Mouse (Mus musculus): ENCODE measurements around the gene Cttnbp2.
A peak's percentile ranks its signal among the peaks of the same experiment; 100 is the strongest.

Cttnbp2 gene

GRCm38 (mm10) chr6:18469206-18469605 lies 45.4 kb downstream of the Cttnbp2 start:
- DNase-seq (ENCODE audit: low read depth, low spot score) = no peak

GRCm38 (mm10) chr6:18467777-18468176 lies 46.9 kb downstream of the Cttnbp2 start:
- DNase-seq (ENCODE audit: low read depth, low spot score) = no peak

- DNase-seq (ENCODE audit: low read depth, low spot score) = no peak
These were observed 48.4 kb downstream of the Cttnbp2 start for GRCm38 (mm10) chr6:18466227-18466626.

- DNase-seq (ENCODE audit: low read depth, low spot score) = no peak
These were observed 49.0 kb downstream of the Cttnbp2 start for GRCm38 (mm10) chr6:18465626-18466025.

GRCm38 (mm10) chr6:18459657-18460056 lies 55.0 kb downstream of the Cttnbp2 start:
- DNase-seq (ENCODE audit: low read depth, low spot score) = no peak

- no peak for DNase-seq (ENCODE audit: low read depth, low spot score)
These were observed 64.0 kb downstream of the Cttnbp2 start for GRCm38 (mm10) chr6:18450551-18451193.

- no peak for DNase-seq (ENCODE audit: low read depth, low spot score)
These were observed 66.6 kb downstream of the Cttnbp2 start for GRCm38 (mm10) chr6:18448078-18448477.

GRCm38 (mm10) chr6:18446917-18447316 lies 67.7 kb downstream of the Cttnbp2 start:
- no peak for DNase-seq (ENCODE audit: low read depth, low spot score)

- no peak for DNase-seq (ENCODE audit: low read depth, low spot score)
These were observed 68.3 kb downstream of the Cttnbp2 start for GRCm38 (mm10) chr6:18446359-18446758.

- peak; percentile 24 for DNase-seq (ENCODE audit: low read depth, low spot score)
These were observed 68.9 kb downstream of the Cttnbp2 start for GRCm38 (mm10) chr6:18445747-18446146.

GRCm38 (mm10) chr6:18442303-18442702 lies 72.3 kb downstream of the Cttnbp2 start:
- DNase-seq (ENCODE audit: low read depth, low spot score) = no peak

GRCm38 (mm10) chr6:18440918-18441532 lies 73.6 kb downstream of the Cttnbp2 start:
- DNase-seq (ENCODE audit: low read depth, low spot score) = no peak

GRCm38 (mm10) chr6:18436127-18436812 lies 78.4 kb downstream of the Cttnbp2 start:
- no peak for DNase-seq (ENCODE audit: low read depth, low spot score)

GRCm38 (mm10) chr6:18434828-18435531 lies 79.7 kb downstream of the Cttnbp2 start:
- DNase-seq (ENCODE audit: low read depth, low spot score) = no peak

- DNase-seq (ENCODE audit: low read depth, low spot score) = no peak
These were observed 80.3 kb downstream of the Cttnbp2 start for GRCm38 (mm10) chr6:18434355-18434754.

GRCm38 (mm10) chr6:18432362-18432761 lies 82.3 kb downstream of the Cttnbp2 start:
- DNase-seq (ENCODE audit: low read depth, low spot score) = no peak

GRCm38 (mm10) chr6:18431891-18432290 lies 82.8 kb downstream of the Cttnbp2 start:
- DNase-seq (ENCODE audit: low read depth, low spot score) = no peak

GRCm38 (mm10) chr6:18430062-18430461 lies 84.6 kb downstream of the Cttnbp2 start:
- no peak for DNase-seq (ENCODE audit: low read depth, low spot score)

GRCm38 (mm10) chr6:18424822-18425221 lies 89.8 kb downstream of the Cttnbp2 start:
- DNase-seq (ENCODE audit: low read depth, low spot score) = no peak

- DNase-seq (ENCODE audit: low read depth, low spot score) = no peak
These were observed 90.3 kb downstream of the Cttnbp2 start for GRCm38 (mm10) chr6:18424367-18424766.

GRCm38 (mm10) chr6:18423112-18423511 lies 91.5 kb downstream of the Cttnbp2 start:
- DNase-seq (ENCODE audit: low read depth, low spot score) = no peak

- no peak for DNase-seq (ENCODE audit: low read depth, low spot score)
These were observed 93.1 kb downstream of the Cttnbp2 start for GRCm38 (mm10) chr6:18421561-18421960.
